Mouse (Mus musculus): ENCODE results near the gene Pcbp3. TPM values are rescaled to one million over a fixed set of nuclear protein-coding genes. Genes with fewer than 3 reads are reported as not detected.

The Pcbp3 gene
- polyA plus RNA-seq, 1 experiment from 2014 or later, result 34.9 TPM

- Histone ChIP-seq H3K4me3 (ENCODE audit: low read length) (no peak overlapping the region), H3K36me3 (ENCODE audit: control insufficient read depth, insufficient read depth, low read length) (no peaks in the 10 kb centered on the region), H3K27me3 (ENCODE audit: control insufficient read depth, insufficient read depth, low read depth, low read length) (no peaks in the 10 kb centered on the region), H3K27ac (ENCODE audit: low read length) (no peak overlapping the region), H3K9me3 (ENCODE audit: control insufficient read depth, low read length) (no peaks in the 10 kb centered on the region), H3K9ac (ENCODE audit: low read length) (no peak overlapping the region), H3K4me2 (ENCODE audit: low read depth, low read length) (no peak overlapping the region), H3K4me1 (replicated peaks; ENCODE audit: control insufficient read depth, insufficient read depth, low read length) (no peaks in the 10 kb centered on the region)
- no peak for ATAC-seq (ENCODE audit: low read depth)
- 59% methylated on average over 4 of the region's 4 CpGs for WGBS
Observed at GRCm38 (mm10) chr10:76941038-76941437, 20.6 kb downstream of the Pcbp3 start.

- H3K9me3 ChIP-seq (ENCODE audit: control insufficient read depth, low read length), result no peaks in the 10 kb centered on the region
- H3K4me1 ChIP-seq (replicated peaks; ENCODE audit: control insufficient read depth, insufficient read depth, low read length), result no peaks in the 10 kb centered on the region
- 81% methylated on average over 6 of the region's 6 CpGs for WGBS
- H3K36me3 ChIP-seq (ENCODE audit: control insufficient read depth, insufficient read depth, low read length), result no peaks in the 10 kb centered on the region
- no peaks in the 10 kb centered on the region for H3K27me3 ChIP-seq (ENCODE audit: control insufficient read depth, insufficient read depth, low read depth, low read length)
- no peak overlapping the region for H3K27ac ChIP-seq (ENCODE audit: low read length)
- no peak overlapping the region for H3K9ac ChIP-seq (ENCODE audit: low read length)
- H3K4me2 ChIP-seq (ENCODE audit: low read depth, low read length), result no peak overlapping the region
- H3K4me3 ChIP-seq (ENCODE audit: low read length), result no peak overlapping the region
- no peak for ATAC-seq (ENCODE audit: low read depth)
Observed at GRCm38 (mm10) chr10:76936827-76937226, 24.9 kb downstream of the Pcbp3 start.

GRCm38 (mm10) chr10:76934805-76935204, 26.9 kb downstream of the Pcbp3 start:
- Histone ChIP-seq H3K4me3 (ENCODE audit: low read length) (no peak overlapping the region), H3K4me1 (replicated peaks; ENCODE audit: control insufficient read depth, insufficient read depth, low read length) (no peaks in the 10 kb centered on the region), H3K27ac (ENCODE audit: low read length) (no peak overlapping the region), H3K9me3 (ENCODE audit: control insufficient read depth, low read length) (no peaks in the 10 kb centered on the region), H3K9ac (ENCODE audit: low read length) (no peak overlapping the region), H3K4me2 (ENCODE audit: low read depth, low read length) (no peak overlapping the region), H3K27me3 (ENCODE audit: control insufficient read depth, insufficient read depth, low read depth, low read length) (no peaks in the 10 kb centered on the region), H3K36me3 (ENCODE audit: control insufficient read depth, insufficient read depth, low read length) (no peaks in the 10 kb centered on the region)
- ATAC-seq (ENCODE audit: low read depth), result no peak
- 87% methylated on average over 5 of the region's 5 CpGs for WGBS

- no peak for ATAC-seq (ENCODE audit: low read depth)
- Histone ChIP-seq H3K27me3 (ENCODE audit: control insufficient read depth, insufficient read depth, low read depth, low read length) (no peaks in the 10 kb centered on the region), H3K9ac (ENCODE audit: low read length) (no peak overlapping the region), H3K4me3 (ENCODE audit: low read length) (no peak overlapping the region), H3K4me1 (replicated peaks; ENCODE audit: control insufficient read depth, insufficient read depth, low read length) (no peaks in the 10 kb centered on the region), H3K27ac (ENCODE audit: low read length) (no peak overlapping the region), H3K9me3 (ENCODE audit: control insufficient read depth, low read length) (no peaks in the 10 kb centered on the region), H3K4me2 (ENCODE audit: low read depth, low read length) (no peak overlapping the region), H3K36me3 (ENCODE audit: control insufficient read depth, insufficient read depth, low read length) (no peaks in the 10 kb centered on the region)
- 61% methylated on average over 1 of the region's 1 CpGs for WGBS
Observed at GRCm38 (mm10) chr10:76931794-76932193, 29.9 kb downstream of the Pcbp3 start.

GRCm38 (mm10) chr10:76931122-76931521, 30.6 kb downstream of the Pcbp3 start:
- Histone ChIP-seq H3K9ac (ENCODE audit: low read length) (no peak overlapping the region), H3K36me3 (ENCODE audit: control insufficient read depth, insufficient read depth, low read length) (no peaks in the 10 kb centered on the region), H3K4me1 (replicated peaks; ENCODE audit: control insufficient read depth, insufficient read depth, low read length) (no peaks in the 10 kb centered on the region), H3K27ac (ENCODE audit: low read length) (no peak overlapping the region), H3K27me3 (ENCODE audit: control insufficient read depth, insufficient read depth, low read depth, low read length) (no peaks in the 10 kb centered on the region), H3K4me2 (ENCODE audit: low read depth, low read length) (no peak overlapping the region), H3K9me3 (ENCODE audit: control insufficient read depth, low read length) (no peaks in the 10 kb centered on the region), H3K4me3 (ENCODE audit: low read length) (no peak overlapping the region)
- WGBS, result 52% methylated on average over 6 of the region's 6 CpGs
- ATAC-seq (ENCODE audit: low read depth), result peak; percentile 82; the same call in 1 of the 2 replicates

- no peak overlapping the region for H3K4me3 ChIP-seq (ENCODE audit: low read length)
- no peaks in the 10 kb centered on the region for H3K4me1 ChIP-seq (replicated peaks; ENCODE audit: control insufficient read depth, insufficient read depth, low read length)
- no peak overlapping the region for H3K27ac ChIP-seq (ENCODE audit: low read length)
- H3K9me3 ChIP-seq (ENCODE audit: control insufficient read depth, low read length), result no peaks in the 10 kb centered on the region
- no peak overlapping the region for H3K4me2 ChIP-seq (ENCODE audit: low read depth, low read length)
- no peaks in the 10 kb centered on the region for H3K27me3 ChIP-seq (ENCODE audit: control insufficient read depth, insufficient read depth, low read depth, low read length)
- ATAC-seq (ENCODE audit: low read depth), result no peak
- H3K9ac ChIP-seq (ENCODE audit: low read length), result no peak overlapping the region
- no peaks in the 10 kb centered on the region for H3K36me3 ChIP-seq (ENCODE audit: control insufficient read depth, insufficient read depth, low read length)
- 94% methylated on average over 2 of the region's 2 CpGs for WGBS
Observed at GRCm38 (mm10) chr10:76924441-76924840, 37.2 kb downstream of the Pcbp3 start.

GRCm38 (mm10) chr10:76918086-76918485, 43.6 kb downstream of the Pcbp3 start:
- 57% methylated on average over 3 of the region's 3 CpGs for WGBS
- Histone ChIP-seq H3K27ac (ENCODE audit: low read length) (no peak overlapping the region), H3K27me3 (ENCODE audit: control insufficient read depth, insufficient read depth, low read depth, low read length) (no peaks in the 10 kb centered on the region), H3K36me3 (ENCODE audit: control insufficient read depth, insufficient read depth, low read length) (no peaks in the 10 kb centered on the region), H3K4me2 (ENCODE audit: low read depth, low read length) (no peak overlapping the region), H3K9ac (ENCODE audit: low read length) (no peak overlapping the region), H3K4me3 (ENCODE audit: low read length) (no peak overlapping the region), H3K9me3 (ENCODE audit: control insufficient read depth, low read length) (no peaks in the 10 kb centered on the region), H3K4me1 (replicated peaks; ENCODE audit: control insufficient read depth, insufficient read depth, low read length) (no peaks in the 10 kb centered on the region)
- ATAC-seq (ENCODE audit: low read depth), result no peak

- no peaks in the 10 kb centered on the region for H3K36me3 ChIP-seq (ENCODE audit: control insufficient read depth, insufficient read depth, low read length)
- peaks cover 6% of the 10 kb centered on the region; the same call in 1 of the 2 replicates for H3K4me1 ChIP-seq (replicated peaks; ENCODE audit: control insufficient read depth, insufficient read depth, low read length)
- H3K27ac ChIP-seq (ENCODE audit: low read length), result peak overlapping the region; percentile 72
- peak; percentile 51; the same call in 1 of the 2 replicates for ATAC-seq (ENCODE audit: low read depth)
- WGBS, result 43% methylated on average over 10 of the region's 10 CpGs
- H3K9ac ChIP-seq (ENCODE audit: low read length), result no peak overlapping the region
- H3K4me2 ChIP-seq (ENCODE audit: low read depth, low read length), result 0 out of 2 replicates have a peak overlapping the region, but pooled peaks have one; percentile 15
- H3K27me3 ChIP-seq (ENCODE audit: control insufficient read depth, insufficient read depth, low read depth, low read length), result no peaks in the 10 kb centered on the region
- H3K9me3 ChIP-seq (ENCODE audit: control insufficient read depth, low read length), result no peaks in the 10 kb centered on the region
- H3K4me3 ChIP-seq (ENCODE audit: low read length), result no peak overlapping the region
Observed at GRCm38 (mm10) chr10:76906434-76906833, 55.3 kb downstream of the Pcbp3 start.

- Histone ChIP-seq H3K4me2 (ENCODE audit: low read depth, low read length) (0 out of 2 replicates have a peak overlapping the region, but pooled peaks have one; percentile 15), H3K9ac (ENCODE audit: low read length) (no peak overlapping the region), H3K36me3 (ENCODE audit: control insufficient read depth, insufficient read depth, low read length) (no peaks in the 10 kb centered on the region), H3K27me3 (ENCODE audit: control insufficient read depth, insufficient read depth, low read depth, low read length) (no peaks in the 10 kb centered on the region), H3K4me1 (replicated peaks; ENCODE audit: control insufficient read depth, insufficient read depth, low read length) (peaks cover 6% of the 10 kb centered on the region; the same call in 1 of the 2 replicates), H3K4me3 (ENCODE audit: low read length) (no peak overlapping the region), H3K27ac (ENCODE audit: low read length) (peak overlapping the region; percentile 72), H3K9me3 (ENCODE audit: control insufficient read depth, low read length) (no peaks in the 10 kb centered on the region)
- WGBS, result 50% methylated on average over 14 of the region's 14 CpGs
- peak; percentile 78 for ATAC-seq (ENCODE audit: low read depth)
Observed at GRCm38 (mm10) chr10:76905935-76906341, 55.7 kb downstream of the Pcbp3 start.

- no peak overlapping the region for H3K27ac ChIP-seq (ENCODE audit: low read length)
- WGBS, result 52% methylated on average over 3 of the region's 3 CpGs
- H3K9ac ChIP-seq (ENCODE audit: low read length), result no peak overlapping the region
Observed at GRCm38 (mm10) chr10:76903694-76904093, 58.0 kb downstream of the Pcbp3 start.

More at GRCm38 (mm10) chr10:76903694-76904093, 58.0 kb downstream of the Pcbp3 start:
- no peak overlapping the region for H3K4me2 ChIP-seq (ENCODE audit: low read depth, low read length)
- no peak overlapping the region for H3K4me3 ChIP-seq (ENCODE audit: low read length)
- H3K27me3 ChIP-seq (ENCODE audit: control insufficient read depth, insufficient read depth, low read depth, low read length), result no peaks in the 10 kb centered on the region
- H3K9me3 ChIP-seq (ENCODE audit: control insufficient read depth, low read length), result no peaks in the 10 kb centered on the region
- no peaks in the 10 kb centered on the region for H3K36me3 ChIP-seq (ENCODE audit: control insufficient read depth, insufficient read depth, low read length)
- no peak for ATAC-seq (ENCODE audit: low read depth)
- H3K4me1 ChIP-seq (replicated peaks; ENCODE audit: control insufficient read depth, insufficient read depth, low read length), result peaks cover 6% of the 10 kb centered on the region; the same call in 1 of the 2 replicates

Measured in lung, embryonic 16.5 days (tissue).